Mouse (Mus musculus): ENCODE data around the gene Pld5.

The Pld5 gene

GRCm38 (mm10) chr1:176274667-176275610 lies at the start of gene Pld5:
TSS of gene Pld5 (minus strand) at chr1:176275312.
- no peak for DNase-seq (ENCODE audit: low read depth)

DNA sequence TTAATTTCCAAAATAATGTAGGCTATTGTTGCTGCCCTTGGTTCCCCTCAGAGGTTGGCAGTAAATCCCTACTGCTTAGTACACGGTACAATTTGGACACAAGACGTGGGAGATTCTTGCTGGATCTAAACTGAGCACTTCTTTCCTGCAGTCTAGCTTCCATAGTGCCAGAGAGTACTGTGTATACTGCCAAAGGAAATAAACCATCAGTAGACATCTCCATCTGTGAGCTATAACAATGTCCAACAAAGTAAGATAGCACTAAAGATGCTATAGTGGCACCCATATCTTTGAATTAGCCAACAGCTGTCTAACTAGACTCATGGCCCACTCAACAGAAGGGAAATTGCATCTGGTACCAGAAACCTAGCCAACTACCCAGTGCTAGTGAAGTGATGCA lies 40.0 kb upstream of the Pld5 start:
- DNase-seq (ENCODE audit: low read depth), result no peak

GRCm38 (mm10) chr1:176310174-176310573 lies 35.1 kb upstream of the Pld5 start:
- DNase-seq (ENCODE audit: low read depth), result no peak

DNA sequence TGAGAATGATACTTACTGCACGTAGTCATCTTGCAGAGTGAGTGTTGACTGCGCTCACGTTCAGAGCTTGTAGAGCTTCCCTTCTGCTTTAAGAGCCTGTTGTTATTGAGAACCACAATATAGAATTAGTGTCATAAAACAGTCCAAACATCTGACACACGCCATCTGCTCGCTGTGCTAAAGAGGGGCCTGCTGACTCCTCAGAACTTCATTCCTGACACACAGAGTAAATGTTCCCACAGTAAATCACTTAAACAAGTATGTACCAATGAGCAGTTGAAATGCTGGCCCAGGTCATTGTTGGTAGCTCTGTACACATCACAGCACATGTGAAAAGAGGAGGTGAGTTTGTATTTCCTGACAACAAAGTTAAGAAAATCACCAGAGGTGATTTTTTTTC lies 14.3 kb upstream of the Pld5 start:
- DNase-seq (ENCODE audit: low read depth), result no peak

DNA sequence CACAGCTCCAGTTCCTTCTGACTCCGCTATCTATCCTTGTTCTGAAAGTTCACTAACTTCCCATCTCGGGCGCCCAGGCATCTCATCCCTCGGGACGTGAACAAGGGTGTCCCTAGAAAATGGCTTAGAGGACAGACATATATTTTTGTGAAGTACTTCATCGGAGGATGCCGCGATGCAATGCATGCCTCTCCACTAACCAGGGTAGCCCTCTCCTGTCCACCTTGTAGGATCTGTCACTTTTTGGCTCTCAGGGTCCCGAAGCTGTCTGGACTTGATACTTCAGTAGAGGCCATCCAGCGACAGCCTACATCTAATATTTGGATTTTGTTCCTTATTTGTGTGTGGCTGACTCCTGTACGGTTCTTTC lies 484 bp upstream of the Pld5 start:
- DNase-seq (ENCODE audit: low read depth), result no peak

- DNase-seq (ENCODE audit: low read depth), result no peak
These were observed 26.4 kb downstream of the Pld5 start for GRCm38 (mm10) chr1:176248717-176249030.

GRCm38 (mm10) chr1:176247885-176248716 lies 27.0 kb downstream of the Pld5 start:
- no peak for DNase-seq (ENCODE audit: low read depth)

DNA sequence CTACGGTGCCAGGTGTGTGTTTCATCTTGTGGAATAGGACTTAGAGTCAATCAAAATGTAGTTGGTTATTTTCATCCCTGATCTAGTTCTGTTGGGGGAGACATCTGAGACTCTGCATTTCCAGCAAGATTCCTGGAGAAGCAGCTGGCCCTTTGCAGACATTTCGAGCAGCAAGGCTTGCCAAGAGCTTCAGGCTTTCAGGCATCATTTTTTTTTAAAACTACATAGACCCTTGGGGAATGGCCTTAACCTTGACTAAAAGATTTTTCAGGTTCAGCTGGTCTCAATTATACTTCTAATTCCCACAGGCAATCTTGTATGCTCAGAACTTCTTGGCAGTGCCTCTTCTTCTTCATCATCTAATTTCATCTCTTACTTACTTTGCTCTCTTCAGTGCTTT lies 35.9 kb downstream of the Pld5 start:
- no peak for DNase-seq (ENCODE audit: low read depth)

DNA sequence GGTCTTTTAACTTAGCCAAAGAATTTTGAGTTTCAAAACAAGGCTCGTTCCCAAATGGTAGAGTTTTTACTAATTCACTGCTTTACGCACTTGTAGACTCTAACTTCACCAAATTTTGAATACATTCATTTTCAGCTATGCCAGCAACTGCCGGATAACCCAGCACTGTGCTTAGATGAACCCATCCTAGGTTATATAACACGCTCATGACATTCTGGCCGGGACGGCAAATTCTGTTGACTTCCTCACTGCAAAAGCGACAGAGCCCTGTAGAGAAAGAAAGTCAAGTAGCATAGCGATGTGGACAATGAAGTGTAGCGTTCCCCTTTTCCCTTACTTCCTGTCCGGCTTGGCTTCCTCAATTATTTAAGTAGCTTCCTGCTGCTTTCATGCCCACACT lies 51.3 kb downstream of the Pld5 start:
- no peak for DNase-seq (ENCODE audit: low read depth)

GRCm38 (mm10) chr1:176223196-176223595 lies 51.9 kb downstream of the Pld5 start:
- DNase-seq (ENCODE audit: low read depth), result no peak

GRCm38 (mm10) chr1:176218217-176218616 lies 56.9 kb downstream of the Pld5 start:
- DNase-seq (ENCODE audit: low read depth), result no peak

- no peak for DNase-seq (ENCODE audit: low read depth)
These were observed 61.4 kb downstream of the Pld5 start for GRCm38 (mm10) chr1:176213645-176214221.

- no peak for DNase-seq (ENCODE audit: low read depth)
These were observed 62.0 kb downstream of the Pld5 start for GRCm38 (mm10) chr1:176212922-176213644.

DNA sequence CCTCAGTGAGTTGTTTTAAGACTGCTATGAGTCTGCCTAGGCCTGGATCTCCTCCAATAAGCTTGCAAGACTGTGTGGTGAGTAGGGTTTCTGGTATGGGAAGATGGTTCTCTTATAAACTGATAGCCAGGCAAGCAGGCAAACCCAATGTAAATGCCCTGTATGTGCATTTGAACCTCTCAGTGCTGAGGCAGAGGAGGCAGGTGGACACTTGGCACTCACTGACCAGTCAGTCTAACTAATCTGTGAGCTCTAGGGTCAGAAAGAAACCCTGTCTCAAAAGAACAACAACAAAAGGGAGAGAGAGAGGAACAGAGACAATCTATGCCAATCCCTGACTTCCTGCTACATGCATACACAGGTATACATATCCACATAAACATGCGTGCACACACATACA lies 64.3 kb downstream of the Pld5 start:
- DNase-seq (ENCODE audit: low read depth), result no peak

DNA sequence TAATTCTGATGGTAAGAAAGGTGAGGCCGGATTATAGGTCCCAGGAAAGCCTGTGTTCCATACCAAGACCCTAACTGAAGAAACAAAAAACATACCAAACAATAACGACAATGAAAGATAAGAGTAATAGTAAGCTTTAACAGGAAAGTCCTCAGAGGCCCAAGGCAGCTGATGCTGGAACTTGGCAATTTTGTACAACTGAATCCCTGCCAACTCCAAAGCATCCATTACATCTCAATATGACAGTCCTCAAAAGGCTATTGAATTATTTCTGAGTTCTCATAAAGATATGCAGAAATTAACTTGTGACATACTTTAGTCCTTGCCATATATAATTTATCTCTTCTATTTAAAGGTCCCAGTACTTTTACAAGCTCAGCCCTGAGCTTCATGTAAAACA lies 67.1 kb downstream of the Pld5 start:
- DNase-seq (ENCODE audit: low read depth), result no peak

DNA sequence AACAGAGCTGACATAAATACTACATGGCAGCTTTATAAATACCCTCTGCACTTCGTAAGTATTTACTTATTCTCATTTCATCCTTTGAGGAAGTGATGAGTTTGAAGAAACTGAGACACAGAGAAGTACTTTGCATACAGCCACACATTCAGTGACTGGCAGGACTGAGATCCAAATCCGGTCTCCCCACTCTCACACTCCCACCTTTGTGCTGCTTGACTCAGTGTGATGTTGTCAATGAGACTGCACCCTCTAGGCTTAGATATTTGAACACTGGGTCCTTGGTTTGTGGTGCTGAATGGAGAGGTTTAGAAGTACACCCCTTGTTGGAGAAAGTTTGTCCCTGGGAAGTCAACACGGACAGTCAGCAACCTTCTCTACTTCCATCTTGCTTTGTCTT lies 72.8 kb downstream of the Pld5 start:
- DNase-seq (ENCODE audit: low read depth), result no peak

- DNase-seq (ENCODE audit: low read depth), result no peak
These were observed 77.9 kb downstream of the Pld5 start for GRCm38 (mm10) chr1:176197036-176197766.

DNA sequence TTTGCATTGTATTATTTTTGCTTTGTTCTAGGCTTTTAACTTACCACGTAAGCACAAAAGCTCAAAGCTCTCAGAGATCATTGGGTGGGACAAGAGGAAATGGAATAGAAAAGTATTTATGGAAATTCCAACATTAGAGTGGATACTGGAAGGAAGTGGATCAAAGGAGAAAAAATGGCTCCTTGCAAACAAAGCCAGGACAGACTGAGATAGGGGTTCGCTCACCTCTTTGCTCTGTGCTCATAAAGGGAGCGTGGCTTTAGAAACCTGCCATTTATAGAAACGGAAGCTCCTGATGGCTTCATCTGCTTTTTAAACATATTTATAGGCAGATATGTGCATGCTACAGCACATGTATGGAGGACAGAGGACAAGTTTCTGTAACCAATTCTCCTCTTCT lies 78.8 kb downstream of the Pld5 start:
- no peak for DNase-seq (ENCODE audit: low read depth)

GRCm38 (mm10) chr1:176194727-176195126 lies 80.4 kb downstream of the Pld5 start:
- DNase-seq (ENCODE audit: low read depth), result no peak

- no peak for DNase-seq (ENCODE audit: low read depth)
These were observed 91.1 kb downstream of the Pld5 start for GRCm38 (mm10) chr1:176183991-176184390.

- no peak for DNase-seq (ENCODE audit: low read depth)
These were observed 100.1 kb downstream of the Pld5 start for GRCm38 (mm10) chr1:176174971-176175370.

- DNase-seq (ENCODE audit: low read depth), result no peak
These were observed 107.3 kb downstream of the Pld5 start for GRCm38 (mm10) chr1:176167784-176168183.

Measured in induced T-regulatory cell, adult 2 months (primary cell).